ENCODE assay signal across 8 mouse cellular contexts in the genomic region with DNA sequence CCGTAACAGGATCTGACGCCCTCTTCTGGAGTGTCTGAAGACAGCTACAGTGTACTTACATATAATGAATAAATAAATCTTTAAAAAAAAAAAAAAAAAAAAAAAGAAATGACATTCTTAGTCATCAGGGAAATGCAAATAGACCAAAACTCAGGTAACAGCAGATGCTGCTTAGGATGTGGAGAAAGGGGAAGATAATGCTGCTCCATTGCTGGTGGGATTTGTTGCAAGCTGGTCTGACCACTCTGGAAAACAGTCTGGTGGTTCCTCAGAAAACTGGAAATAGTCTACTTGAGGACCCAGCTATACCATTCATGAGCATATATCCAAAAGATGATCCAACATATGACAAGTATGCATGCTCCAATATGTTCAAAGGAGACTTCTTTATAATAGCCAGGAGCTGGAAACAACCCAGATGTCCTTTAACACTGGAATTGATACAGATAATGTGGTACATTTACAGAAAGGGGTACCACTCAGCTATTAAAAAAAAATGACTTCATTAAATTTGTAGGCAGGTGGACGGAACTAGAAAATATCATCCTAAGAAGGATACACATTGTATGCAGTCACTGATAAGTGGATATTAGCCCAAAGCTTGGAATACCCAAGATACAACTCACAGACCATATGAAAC. TPM values are rescaled to one million over a fixed set of nuclear protein-coding genes. Genes with fewer than 3 reads are reported as not detected.
DNase-seq lines count a peak whose midpoint lies in the region; ATAC-seq and TF ChIP-seq lines count a peak whose summit lies in the region.
"Not testable (repeated sequence)": the region's sequence is repeated elsewhere in the genome, so short reads cannot be mapped to it uniquely, and the experiment has no call there.
"Had no signal": no experiment of that assay in that cellular context is flagged by ENCODE, and none has a peak within 500 bp of the region (broad histone marks: within the 10 kb centered on the region; RNA-seq: fewer than 3 reads in every experiment).

No protein-coding gene starts in this region.

- DNase-seq in ES-CJ7 (ENCODE audit: low read depth, low spot score) (peak; percentile 41), ZHBTc4 (ENCODE audit: low read depth, low spot score) (peak; percentile 24)
- DNase-seq in forebrain, embryonic 11.5 days (ENCODE audit: low spot score): not testable (repeated sequence)
- DNase-seq in kidney, adult 2 months: peak; percentile 11
- DNase-seq in midbrain, embryonic 11.5 days (ENCODE audit: low spot score, missing footprints): peak; percentile 62

- H3K9me3 ChIP-seq in forebrain, embryonic 11.5 days (ENCODE audit: control insufficient read depth, low read length); limb, embryonic 15.5 days; midbrain, embryonic 11.5 days (ENCODE audit: control insufficient read depth, low read length): not testable (repeated sequence)
- peaks cover 19% of the 10 kb centered on the region; the same call in 1 of the 2 replicates for H3K9me3 ChIP-seq in heart, embryonic 14.5 days (ENCODE audit: control insufficient read depth, low read length)

- H3K27me3 ChIP-seq in forebrain, embryonic 11.5 days (ENCODE audit: control insufficient read depth, insufficient read depth, low read length); heart, embryonic 14.5 days (ENCODE audit: control insufficient read depth, insufficient read depth, low read length); kidney, adult 2 months (replicated peaks; ENCODE audit: control insufficient read depth, insufficient read depth, low read length); limb, embryonic 15.5 days; midbrain, embryonic 11.5 days (ENCODE audit: control insufficient read depth, insufficient read depth, low read length): not testable (repeated sequence)

- not testable (repeated sequence) for H3K27ac ChIP-seq in forebrain, embryonic 11.5 days (ENCODE audit: low read depth, low read length); heart, embryonic 14.5 days (replicated peaks in 1 of 2; ENCODE audit: control insufficient read depth in 1 of 2, insufficient read depth in 1 of 2, low read depth in 2 of 2, low read length in 2 of 2); kidney, adult 2 months (ENCODE audit: insufficient read depth, low read depth, low read length); limb, embryonic 15.5 days; midbrain, embryonic 11.5 days (ENCODE audit: low read depth, low read length)

- not testable (repeated sequence) for H3K4me3 ChIP-seq in forebrain, embryonic 11.5 days (ENCODE audit: low read depth, low read length); heart, embryonic 14.5 days (ENCODE audit: control insufficient read depth in 1 of 2, insufficient read depth in 1 of 2, low read depth in 1 of 2, low read length in 2 of 2); kidney, adult 2 months (ENCODE audit: insufficient read depth, low read depth, low read length); limb, embryonic 15.5 days; midbrain, embryonic 11.5 days (ENCODE audit: low read depth, low read length)

- not testable (repeated sequence) for H3K4me1 ChIP-seq in forebrain, embryonic 11.5 days (replicated peaks; ENCODE audit: control insufficient read depth, insufficient read depth, low read length); heart, embryonic 14.5 days (ENCODE audit: control insufficient read depth in 2 of 2, insufficient read depth in 2 of 2, low read length in 2 of 2); kidney, adult 2 months (ENCODE audit: control insufficient read depth, insufficient read depth, low read length); limb, embryonic 15.5 days; midbrain, embryonic 11.5 days (ENCODE audit: control insufficient read depth, insufficient read depth, low read length)

- ATAC-seq in forebrain, embryonic 11.5 days (replicated peaks; ENCODE audit: low FRiP score): peak; percentile 51; the same call in 1 of the 2 replicates
- 0 out of 2 replicates have a peak, but pooled peaks have one; percentile 35 for ATAC-seq in heart, embryonic 14.5 days (ENCODE audit: insufficient number of reproducible peaks, insufficient read depth, low FRiP score, low read depth)
- ATAC-seq in limb, embryonic 15.5 days (ENCODE audit: insufficient number of reproducible peaks, low FRiP score, low TSS enrichment, low read depth): peak; percentile 46; the same call in 1 of the 2 replicates
- ATAC-seq in midbrain, embryonic 11.5 days (ENCODE audit: low FRiP score): 0 out of 2 replicates have a peak, but pooled peaks have one; percentile 27

- WGBS in forebrain, embryonic 11.5 days: 88% methylated on average over 1 of the region's 3 CpGs
- 82% methylated on average over 1 of the region's 3 CpGs for WGBS in heart, embryonic 14.5 days
- WGBS in kidney, adult 2 months: 99% methylated on average over 2 of the region's 3 CpGs
- 77% methylated on average over 3 of the region's 3 CpGs for WGBS in limb, embryonic 15.5 days
- 89% methylated on average over 1 of the region's 3 CpGs for WGBS in midbrain, embryonic 11.5 days

- not testable (repeated sequence) for TF ChIP-seq CTCF in kidney, adult 2 months (conservative IDR thresholded peaks at IDR 0.05; ENCODE audit: insufficient read depth, insufficient read length, low read depth, low read length)

- H3K4me2 ChIP-seq in forebrain, embryonic 11.5 days (ENCODE audit: low read depth, low read length, severe bottlenecking); heart, embryonic 14.5 days (ENCODE audit: low read length); limb, embryonic 15.5 days; midbrain, embryonic 11.5 days: not testable (repeated sequence)

- not testable (repeated sequence) for H3K9ac ChIP-seq in forebrain, embryonic 11.5 days (ENCODE audit: low read length); heart, embryonic 14.5 days (ENCODE audit: low read length); limb, embryonic 15.5 days; midbrain, embryonic 11.5 days (ENCODE audit: low read length)

- not testable (repeated sequence) for TF ChIP-seq POLR2A in kidney, adult 2 months (IDR thresholded peaks at IDR 0.05; ENCODE audit: low read depth, low read length)

- not testable (repeated sequence) for H3K36me3 ChIP-seq in forebrain, embryonic 11.5 days (ENCODE audit: control insufficient read depth, insufficient read depth, low read length); kidney, adult 2 months (ENCODE audit: control insufficient read depth, insufficient read depth, low read length); limb, embryonic 15.5 days; midbrain, embryonic 11.5 days (ENCODE audit: control insufficient read depth, insufficient read depth, low read length)
- peaks cover 12% of the 10 kb centered on the region; the same call in 1 of the 2 replicates for H3K36me3 ChIP-seq in heart, embryonic 14.5 days (ENCODE audit: control insufficient read depth, insufficient read depth, low read length)

RNA-seq across cellular contexts. Expression of a gene that starts 15.4 kb away (rescaled TPM):
- 7.6 and 9.7 TPM in 2 replicates for polyA plus RNA-seq in forebrain, embryonic 11.5 days (2014; fragmentation: Nextera tagmentation; extraction: Ambion mirVana)
- polyA plus RNA-seq in heart, embryonic 14.5 days (2014; fragmentation: Nextera tagmentation; extraction: Ambion mirVana): 10.2 and 10.3 TPM in 2 replicates
- polyA plus RNA-seq in kidney, adult 2 months (2012; rRNA removed): 0.30 and 0.70 TPM in 2 replicates
- polyA plus RNA-seq in limb, embryonic 15.5 days (2015; fragmentation: Nextera tagmentation; extraction: Ambion mirVana): 6.7 and 7.7 TPM in 2 replicates
- polyA plus RNA-seq in midbrain, embryonic 11.5 days (2014; fragmentation: Nextera tagmentation; extraction: Ambion mirVana): 8.9 and 9.2 TPM in 2 replicates
- polyA plus RNA-seq: adrenal gland, adult 2 months had no signal

RNA-seq across cellular contexts. Expression of a gene that starts 54.0 kb away (rescaled TPM):
- polyA plus RNA-seq in forebrain, embryonic 11.5 days (2014; fragmentation: Nextera tagmentation; extraction: Ambion mirVana): 6.5 and 8.0 TPM in 2 replicates
- polyA plus RNA-seq in heart, embryonic 14.5 days (2014; fragmentation: Nextera tagmentation; extraction: Ambion mirVana): 3.9 and 4.4 TPM in 2 replicates
- 0.90 and 1.2 TPM in 2 replicates for polyA plus RNA-seq in kidney, adult 2 months (2012; rRNA removed)
- 5.0 and 5.4 TPM in 2 replicates for polyA plus RNA-seq in limb, embryonic 15.5 days (2015; fragmentation: Nextera tagmentation; extraction: Ambion mirVana)
- polyA plus RNA-seq in midbrain, embryonic 11.5 days (2014; fragmentation: Nextera tagmentation; extraction: Ambion mirVana): 5.6 and 7.4 TPM in 2 replicates
